Mouse (Mus musculus): ENCODE results near the gene Gm10643. TPM values are rescaled to one million over a fixed set of nuclear protein-coding genes. Genes with fewer than 3 reads are reported as not detected.

Gene Gm10643
- total RNA-seq (2021): 1 to 10 TPM; 3.3 to 4.3 TPM

- DNase-seq: no peak
- intact Hi-C loops (cut with DNase I): loop anchor here (2.0 to 5.0 kb wide), 2 partner anchors 22 to 58 kb away; partner anchors contain the start of gene Il27ra
Observed at GRCm38 (mm10) chr8:84065037-84065436, at the start of gene Gm10643. Gene Gm10643, minus strand, starts transcription at chr8:84065137.

GRCm38 (mm10) chr8:84106216-84107040 is 41.5 kb upstream of the Gm10643 start:
- intact Hi-C loops (cut with DNase I): no loop called here
- no peak for DNase-seq

- DNase-seq: no peak
- intact Hi-C loops (cut with DNase I): loop anchor here (2.0 kb wide), 1 partner anchor 77 kb away; no protein-coding TSS in a partner anchor
Observed at GRCm38 (mm10) chr8:84105676-84106075, 40.7 kb upstream of the Gm10643 start.

- peak; percentile 99 for DNase-seq
- intact Hi-C loops (cut with DNase I): loop anchor here (2.0 kb wide), 1 partner anchor 78 kb away; no protein-coding TSS in a partner anchor
Observed at GRCm38 (mm10) chr8:84104697-84105609, 40.0 kb upstream of the Gm10643 start, which contains the start of gene Dcaf15. Gene Dcaf15, minus strand, starts transcription at chr8:84104768.

- intact Hi-C loops (cut with DNase I): loop anchor here (2.0 kb wide), 1 partner anchor 79 kb away; no protein-coding TSS in a partner anchor
- no peak for DNase-seq
Observed at GRCm38 (mm10) chr8:84104221-84104620, 39.3 kb upstream of the Gm10643 start.

- intact Hi-C loops (cut with DNase I): no loop called here
- DNase-seq: no peak
Observed at GRCm38 (mm10) chr8:84103601-84104000, 38.7 kb upstream of the Gm10643 start.

GRCm38 (mm10) chr8:84101476-84102270 is 36.7 kb upstream of the Gm10643 start:
- intact Hi-C loops (cut with DNase I): no loop called here
- DNase-seq: no peak

GRCm38 (mm10) chr8:84098376-84098775 is 33.4 kb upstream of the Gm10643 start:
- intact Hi-C loops (cut with DNase I): no loop called here
- DNase-seq: no peak

GRCm38 (mm10) chr8:84096061-84096460 is 31.1 kb upstream of the Gm10643 start:
- intact Hi-C loops (cut with DNase I): no loop called here
- no peak for DNase-seq

GRCm38 (mm10) chr8:84090585-84090984 is 25.6 kb upstream of the Gm10643 start:
- peak; percentile 56 to 68 for DNase-seq
- intact Hi-C loops (cut with DNase I): loop anchor here (5.0 kb wide), 1 partner anchor 53 kb away; no protein-coding TSS in a partner anchor

GRCm38 (mm10) chr8:84089277-84089676 is 24.3 kb upstream of the Gm10643 start:
- intact Hi-C loops (cut with DNase I): no loop called here
- DNase-seq: no peak

- DNase-seq: no peak
- intact Hi-C loops (cut with DNase I): no loop called here
Observed at GRCm38 (mm10) chr8:84087821-84088220, 22.9 kb upstream of the Gm10643 start.

GRCm38 (mm10) chr8:84087156-84087555 is 22.2 kb upstream of the Gm10643 start:
- intact Hi-C loops (cut with DNase I): no loop called here
- no peak for DNase-seq

GRCm38 (mm10) chr8:84084341-84085115 is 19.6 kb upstream of the Gm10643 start:
- intact Hi-C loops (cut with DNase I): no loop called here
- DNase-seq: no peak

- peak in 1 of 2 experiments; percentile 54 for DNase-seq
- intact Hi-C loops (cut with DNase I): no loop called here
Observed at GRCm38 (mm10) chr8:84083829-84084241, 18.9 kb upstream of the Gm10643 start.

GRCm38 (mm10) chr8:84079206-84079605 is 14.3 kb upstream of the Gm10643 start:
- no peak for DNase-seq
- intact Hi-C loops (cut with DNase I): no loop called here

- intact Hi-C loops (cut with DNase I): no loop called here
Observed at GRCm38 (mm10) chr8:84076849-84077248, 11.9 kb upstream of the Gm10643 start.

GRCm38 (mm10) chr8:84076412-84076811 is 11.5 kb upstream of the Gm10643 start:
- intact Hi-C loops (cut with DNase I): no loop called here
- DNase-seq: peak in 1 of 2 experiments; percentile 38

More at GRCm38 (mm10) chr8:84076849-84077248, 11.9 kb upstream of the Gm10643 start:
- DNase-seq: no peak

- intact Hi-C loops (cut with DNase I): no loop called here
- no peak for DNase-seq
Observed at GRCm38 (mm10) chr8:84073230-84073976, 8.5 kb upstream of the Gm10643 start.
